Mouse (Mus musculus) gastrocnemius, postnatal 4 days (tissue): Measurements from ENCODE around the gene Fat3. TPM values are rescaled to one million over a fixed set of nuclear protein-coding genes. Genes with fewer than 3 reads are reported as not detected.

Experiments used
- DNase-seq, 2 experiments: peaks; one replicate each; pipeline ENCODE4 v3.0.0; 2021 to 2022; ENCODE audit warnings: low spot score in 2 of 2, mixed read lengths in 2 of 2
- total RNA-seq, 2 experiments: library from RNA; stranded (reverse); gene quantifications; 2 replicates each; pipeline ENCODE4 v1.2.3; 2021

The Fat3 gene
- total RNA-seq, 2 experiments from 2014 or later = 4.1 to 5.6 TPM

DNA sequence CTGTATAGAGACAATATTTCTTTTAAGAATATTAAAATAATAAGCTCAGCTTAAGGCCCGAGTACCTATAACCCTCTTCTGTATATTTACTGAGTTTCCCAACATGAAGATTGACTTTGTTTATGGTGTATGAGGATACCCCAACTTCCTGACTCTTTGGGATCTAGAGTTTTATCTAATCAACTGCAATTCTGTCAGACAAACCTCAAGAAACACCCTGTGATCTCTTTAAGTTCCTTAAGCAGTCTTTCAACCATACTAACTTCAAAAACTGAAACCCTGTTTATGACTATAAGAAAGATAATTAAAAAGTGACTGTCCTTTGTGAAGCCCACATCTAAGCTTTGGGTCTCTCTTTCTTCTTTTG lies 546.8 kb downstream of the Fat3 start:
- no peak for DNase-seq

DNA sequence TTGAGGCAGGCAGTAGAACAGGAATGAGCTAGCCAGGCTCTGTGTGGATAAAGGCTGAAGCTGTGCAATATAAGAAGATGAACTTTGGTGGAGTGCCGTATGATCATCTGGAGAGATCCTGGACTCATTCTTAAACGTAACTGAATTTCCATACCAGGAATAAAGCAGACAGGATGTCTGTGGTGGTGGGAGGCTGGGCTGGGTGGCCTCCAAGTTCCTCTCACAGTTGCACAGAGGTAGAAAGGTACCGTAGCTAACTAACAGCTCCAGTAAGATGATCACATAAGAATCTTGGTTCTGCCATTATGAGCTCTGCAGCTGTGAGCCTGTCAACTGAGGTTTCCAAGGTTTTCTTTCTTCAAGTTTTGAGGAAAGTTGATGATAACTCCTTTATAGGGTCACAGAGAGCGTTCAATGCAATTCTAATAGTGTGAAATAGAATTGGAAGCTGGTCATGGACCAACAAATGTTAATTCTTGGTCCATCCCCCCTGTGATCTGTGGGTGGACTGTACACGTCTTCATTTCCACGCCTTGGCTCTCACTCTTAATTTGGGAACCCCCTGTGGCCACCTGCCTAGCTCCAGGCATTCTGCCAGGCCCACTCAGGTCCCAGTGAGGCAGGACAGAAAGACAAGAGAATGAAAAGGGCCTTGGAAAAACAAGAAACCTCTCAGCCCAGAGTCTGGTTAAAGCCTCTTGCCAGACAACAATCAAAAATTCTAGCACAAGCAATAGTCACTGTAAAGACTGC lies 547.3 kb downstream of the Fat3 start:
- DNase-seq = no peak

DNA sequence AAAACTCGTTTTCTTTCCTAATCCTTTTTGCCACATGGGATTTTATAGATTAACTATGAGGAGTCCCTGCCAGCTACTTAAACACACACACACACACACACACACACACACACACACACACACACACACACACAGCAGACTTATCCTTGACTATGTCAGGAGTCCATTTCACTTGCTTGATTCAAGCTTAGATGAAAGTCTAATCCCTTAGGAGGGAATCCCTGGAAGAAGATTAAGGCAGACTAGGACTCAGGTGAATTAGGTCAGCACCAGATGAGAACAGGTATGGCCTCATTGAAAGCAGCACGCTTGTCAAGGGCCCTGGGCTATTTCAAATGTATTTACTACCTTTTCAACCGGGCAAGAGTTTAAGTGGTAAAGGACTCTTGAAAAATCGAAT lies 553.0 kb downstream of the Fat3 start:
- DNase-seq = no peak

DNA sequence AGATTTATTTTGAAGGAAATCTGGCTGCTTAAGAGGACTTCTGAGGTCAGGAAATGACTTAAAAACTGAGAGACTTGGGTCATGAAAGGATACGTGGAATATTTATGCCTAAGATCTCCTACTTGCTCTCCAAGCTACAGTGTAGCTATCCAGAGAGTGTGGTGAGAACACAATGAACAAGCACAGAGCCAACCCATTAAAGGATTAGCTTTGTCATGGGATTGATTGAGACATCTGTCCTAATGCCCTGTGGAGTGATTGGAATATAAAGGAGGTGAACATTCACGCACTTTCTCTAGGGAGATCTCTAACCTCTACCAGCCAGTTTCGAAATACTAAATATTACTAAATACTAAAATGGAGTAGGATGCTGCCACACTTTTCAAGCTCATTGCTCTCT lies 556.9 kb downstream of the Fat3 start:
- DNase-seq = no peak

DNA sequence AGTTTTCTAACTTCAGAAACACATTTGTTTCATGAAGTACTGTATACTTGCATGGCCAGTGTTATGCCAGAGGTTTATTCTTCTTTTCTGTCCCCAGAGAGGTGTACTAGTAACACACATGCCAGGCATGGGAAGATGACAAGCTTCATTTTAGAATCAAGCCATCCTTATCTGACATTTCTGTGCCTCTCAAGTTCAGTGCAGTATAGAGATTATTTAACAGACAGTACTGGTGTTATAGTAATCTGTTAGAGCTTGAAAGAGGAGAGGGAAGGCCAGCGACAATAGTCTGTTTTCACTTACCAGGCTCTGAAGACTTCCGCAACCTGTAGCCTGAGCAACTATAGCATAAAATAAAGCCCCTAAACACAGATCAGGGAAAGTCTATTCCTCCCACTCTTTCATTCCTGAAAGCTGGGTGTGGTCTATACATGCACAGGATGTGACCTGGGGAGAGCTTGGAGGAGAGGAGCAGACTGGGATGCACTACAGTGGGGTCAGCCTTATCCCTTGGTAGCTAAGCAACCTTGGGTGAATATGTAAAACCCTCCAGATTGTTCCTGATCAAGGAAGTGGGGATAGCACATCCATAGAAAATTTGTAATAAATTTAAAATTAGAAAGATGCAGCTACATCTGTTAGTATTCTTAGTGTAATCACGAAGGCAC lies 557.5 kb downstream of the Fat3 start:
- DNase-seq = no peak

DNA sequence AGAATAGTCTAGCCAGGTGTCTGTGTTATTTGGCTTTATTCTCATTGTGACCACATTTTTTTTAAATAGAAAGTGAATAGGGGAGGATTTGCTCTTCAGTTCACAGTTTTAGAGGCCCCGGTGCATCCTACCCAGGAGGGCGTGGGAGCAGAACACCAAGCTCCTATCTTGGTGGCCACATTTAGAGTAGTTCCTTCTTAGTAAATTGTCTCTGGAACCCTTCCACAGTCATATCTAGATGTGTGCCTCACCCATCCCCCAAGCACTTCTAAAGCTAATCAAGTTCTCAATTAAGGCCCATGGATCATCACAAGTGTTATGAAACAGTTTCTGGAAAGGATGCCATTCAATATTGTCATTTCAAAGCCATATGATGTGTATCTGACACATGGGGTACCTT lies 559.3 kb downstream of the Fat3 start:
- no peak for DNase-seq

DNA sequence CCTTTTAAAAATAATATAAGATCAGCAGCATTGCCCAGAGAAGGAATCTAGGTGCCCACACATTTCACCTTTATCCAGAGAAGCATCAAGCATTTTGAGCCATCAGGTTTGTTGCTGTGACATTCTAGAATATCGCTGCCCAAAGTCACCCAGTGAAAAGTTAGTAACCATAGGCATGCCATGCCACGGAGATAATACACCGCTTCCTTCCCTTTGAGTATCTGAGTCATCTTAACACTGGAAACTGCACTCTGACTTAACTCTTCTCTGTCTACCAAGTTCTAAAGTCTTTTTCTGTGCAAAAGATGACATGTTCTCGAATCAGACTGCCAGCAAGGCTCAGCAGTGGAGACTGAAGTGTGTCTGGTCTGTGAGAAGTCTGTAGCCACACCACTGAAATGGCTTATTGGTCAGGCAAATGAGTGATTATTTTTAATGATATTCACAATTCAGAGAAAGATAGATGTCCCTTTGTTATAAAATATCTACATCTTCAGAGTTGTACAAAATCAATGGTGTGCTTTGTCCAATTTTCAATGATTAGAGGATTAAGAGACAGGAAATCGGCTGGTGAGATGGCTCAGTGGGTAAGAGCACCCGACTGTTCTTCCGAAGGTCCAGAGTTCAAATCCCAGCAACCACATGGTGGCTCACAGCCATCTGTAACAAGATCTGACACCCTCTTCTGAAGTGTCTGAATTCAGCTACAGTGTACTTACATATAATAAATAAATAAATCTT lies 560.0 kb downstream of the Fat3 start:
- DNase-seq = no peak

DNA sequence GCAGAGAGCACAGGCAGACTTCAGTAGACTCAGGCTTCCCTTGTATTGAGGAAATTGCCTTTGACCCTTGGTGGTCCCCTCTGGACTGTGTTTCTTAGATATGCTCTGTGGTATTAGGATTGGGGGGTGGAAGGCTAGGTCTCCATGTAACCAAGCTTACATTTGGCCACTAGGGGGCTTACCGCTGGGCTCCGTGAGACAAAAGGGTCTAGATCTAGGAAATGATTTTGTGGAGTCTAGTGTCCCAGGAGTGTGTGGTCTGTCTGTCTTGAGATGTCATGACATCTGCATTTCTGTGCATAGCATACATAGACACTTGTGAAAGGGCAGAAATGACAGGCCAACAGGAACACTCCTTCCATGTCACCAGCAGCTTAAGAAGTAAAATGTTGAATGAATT lies 561.5 kb downstream of the Fat3 start:
- no peak for DNase-seq

DNA sequence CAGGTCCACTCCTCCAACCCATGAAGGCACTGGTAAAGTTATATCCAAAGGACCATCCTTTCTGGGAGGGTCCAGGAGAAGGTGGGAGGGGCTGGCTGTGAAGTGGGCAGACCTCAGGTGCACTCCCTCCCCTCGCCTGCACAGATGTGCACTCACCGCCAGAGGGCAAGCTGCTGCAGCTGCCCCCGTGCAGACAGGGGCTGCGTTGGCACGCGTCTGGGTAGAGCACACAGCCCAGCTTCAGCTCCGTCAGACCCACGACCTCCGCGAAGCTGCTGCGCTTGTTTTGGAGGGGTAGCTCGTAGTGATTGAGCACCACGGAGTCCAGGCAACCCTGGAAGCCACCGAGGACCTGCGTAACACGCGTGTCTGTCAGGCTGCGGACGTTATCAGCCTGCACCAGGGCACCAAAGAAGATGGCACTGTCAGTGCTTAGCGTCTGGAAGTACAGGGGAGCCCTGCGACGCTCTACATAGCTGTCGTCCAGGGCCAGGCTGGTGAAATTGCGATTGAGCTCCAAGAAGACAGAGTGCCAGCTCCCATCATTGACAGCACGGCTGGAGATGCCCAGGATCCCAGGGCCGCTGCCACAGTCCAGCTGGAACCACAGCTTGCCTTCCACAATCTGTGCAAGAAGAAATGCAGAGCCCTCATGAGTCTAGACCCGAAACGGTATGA lies 563.1 kb downstream of the Fat3 start:
- no peak for DNase-seq

DNA sequence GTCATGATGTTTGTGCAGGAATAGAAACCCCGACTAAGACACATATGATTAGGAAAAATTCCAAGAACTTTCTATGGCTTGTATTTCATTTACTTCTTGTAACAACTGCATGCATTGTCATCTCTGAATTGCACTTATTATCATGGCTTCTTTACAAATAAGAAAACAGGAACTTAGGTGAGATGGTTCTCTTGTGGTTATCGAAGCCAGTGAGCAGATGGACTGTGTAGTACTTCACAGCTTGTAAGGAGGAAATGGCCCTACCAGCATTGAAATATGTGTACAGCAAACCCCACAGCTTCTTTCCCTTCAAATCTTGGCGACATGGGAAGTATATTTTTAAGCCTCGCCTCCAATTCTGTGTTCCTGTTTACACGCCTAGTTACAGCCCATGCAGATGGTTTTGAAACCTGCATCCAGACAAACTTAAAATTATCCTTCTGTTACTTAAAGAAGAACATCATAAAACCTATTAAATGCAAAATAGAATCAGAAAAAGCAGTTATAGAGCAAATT lies 570.1 kb downstream of the Fat3 start:
- DNase-seq = no peak

DNA sequence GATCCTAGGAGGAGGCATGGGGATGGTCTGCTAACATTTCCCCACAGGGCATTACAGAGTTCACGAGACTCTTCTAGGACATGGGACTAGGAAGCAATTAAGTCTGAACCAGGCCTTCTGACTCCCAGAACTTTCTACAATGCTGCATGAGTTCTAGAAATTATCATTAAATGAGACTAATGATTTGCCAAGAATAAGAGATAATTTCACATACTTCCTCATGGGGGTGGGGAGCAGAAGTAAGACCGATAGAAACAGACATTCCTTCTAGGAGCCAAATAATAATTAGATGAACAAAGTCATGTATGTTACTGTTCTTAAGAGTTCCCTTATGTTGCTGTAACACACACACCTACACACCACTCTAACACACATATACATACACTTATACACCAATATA lies 572.8 kb downstream of the Fat3 start:
- DNase-seq = no peak

DNA sequence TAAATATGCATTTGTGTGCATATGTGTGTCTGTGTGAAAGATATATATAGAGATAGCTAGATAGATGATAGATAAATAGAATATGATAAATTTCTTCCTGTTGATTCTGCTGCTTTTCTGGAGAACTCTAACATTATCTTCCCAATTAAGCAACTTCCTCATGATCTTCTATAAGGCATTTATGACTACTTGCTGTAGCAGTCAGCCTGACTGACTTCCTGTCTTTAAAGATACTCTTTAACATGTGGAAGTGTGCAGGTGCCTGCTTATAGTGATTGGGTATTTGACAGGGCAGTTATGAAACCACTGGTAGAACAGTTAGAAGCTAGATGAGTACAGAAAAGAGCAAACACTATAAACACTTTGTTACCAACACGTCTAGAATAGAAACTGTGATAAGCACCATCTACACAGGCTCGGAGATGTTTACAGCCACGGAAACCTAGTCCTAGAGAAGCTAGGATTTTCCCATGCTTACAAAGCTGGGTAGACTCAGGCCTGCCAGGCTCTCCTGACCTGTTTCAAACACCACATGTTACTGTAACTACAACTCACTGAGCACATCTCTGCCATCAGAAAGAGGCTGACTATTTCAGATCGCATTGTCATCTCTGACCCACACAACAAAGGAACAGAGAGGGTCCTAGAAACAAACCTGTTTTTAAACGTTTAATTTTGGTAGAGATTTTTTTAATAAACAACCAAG lies 573.6 kb downstream of the Fat3 start:
- DNase-seq = no peak

DNA sequence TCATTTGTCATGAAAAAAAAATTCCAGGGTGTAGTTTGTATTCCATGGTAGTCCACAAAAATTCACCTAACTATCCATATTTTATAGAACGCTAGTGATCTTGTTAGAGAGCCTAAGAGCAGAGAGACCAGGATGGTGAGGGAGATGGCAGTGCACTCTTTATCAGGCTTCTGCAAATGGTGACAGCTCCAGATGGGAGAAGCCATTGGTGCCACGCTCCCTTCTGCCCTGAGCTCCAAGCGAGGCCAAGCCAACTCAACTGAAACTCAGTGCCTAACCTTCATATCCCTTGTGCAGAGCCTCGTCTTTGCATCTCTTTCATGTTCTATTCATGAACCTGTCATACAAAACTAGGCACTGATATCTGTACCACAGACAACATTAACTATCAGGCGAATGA lies 575.8 kb downstream of the Fat3 start:
- DNase-seq = no peak

DNA sequence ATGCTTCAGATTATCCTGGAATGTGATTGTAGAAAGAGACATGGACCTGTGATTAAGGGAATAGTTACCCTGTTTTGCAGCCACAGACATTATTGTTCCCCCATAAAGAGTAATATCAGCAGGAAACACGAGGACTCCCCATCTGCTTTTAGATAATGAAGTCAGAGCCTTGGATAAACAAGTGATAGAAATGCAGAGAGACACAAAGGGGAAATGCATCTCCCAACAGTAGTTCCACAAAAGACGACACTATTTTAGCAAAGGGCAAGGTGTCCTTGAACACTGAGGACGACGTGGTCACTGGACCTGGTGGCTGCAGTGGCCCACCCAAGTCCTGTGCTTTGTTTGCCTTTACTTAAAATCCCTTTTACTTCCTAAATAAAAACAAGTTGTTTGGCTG lies 580.8 kb downstream of the Fat3 start:
- no peak for DNase-seq

DNA sequence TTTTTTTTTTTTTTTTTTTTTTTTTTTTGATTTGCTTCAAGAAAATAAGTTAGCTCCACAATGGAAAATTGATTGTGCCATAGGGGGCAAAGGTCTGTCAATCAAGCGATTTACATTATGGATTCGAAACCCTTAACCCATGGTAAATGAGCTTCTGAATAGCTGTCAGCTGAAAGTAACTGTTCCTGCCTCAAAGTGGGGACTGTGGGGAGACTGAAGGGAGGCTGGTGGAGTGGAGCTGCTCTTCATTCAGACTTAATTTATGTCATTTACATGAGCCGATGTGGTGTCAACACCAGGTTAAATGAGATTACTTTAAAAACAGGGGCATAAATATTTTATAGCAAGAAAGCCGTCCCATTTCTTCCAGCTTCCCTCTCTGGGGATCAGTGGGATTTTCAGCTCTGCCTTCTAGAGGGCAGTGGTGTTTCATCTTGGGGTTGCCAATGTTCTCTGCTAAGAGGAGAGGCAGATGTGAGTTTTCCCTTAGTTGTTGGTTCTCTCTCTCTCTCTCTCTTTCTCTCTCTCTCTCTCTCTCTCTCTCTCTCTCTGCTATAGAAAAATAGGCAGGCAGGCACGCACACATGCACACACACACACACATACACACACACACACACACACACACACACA lies 581.6 kb downstream of the Fat3 start:
- no peak for DNase-seq

DNA sequence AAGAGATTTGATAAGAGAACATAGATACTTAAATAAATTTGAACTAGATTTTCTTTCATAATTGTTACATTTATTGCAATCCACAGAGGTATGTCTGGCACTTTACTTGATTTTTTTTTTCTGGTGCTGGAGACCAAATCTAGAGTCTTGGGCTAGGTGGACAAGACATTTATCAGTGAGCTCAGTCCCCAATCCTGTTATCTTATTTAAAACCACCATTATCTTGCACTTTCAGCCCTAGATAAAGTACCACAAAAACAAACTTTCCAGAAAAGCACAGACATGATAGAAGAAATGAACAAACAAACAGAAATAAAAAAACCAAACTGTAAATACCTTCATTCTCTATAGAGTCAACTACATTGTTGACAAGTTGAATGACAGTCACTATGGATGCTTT lies 584.5 kb downstream of the Fat3 start:
- DNase-seq = no peak

DNA sequence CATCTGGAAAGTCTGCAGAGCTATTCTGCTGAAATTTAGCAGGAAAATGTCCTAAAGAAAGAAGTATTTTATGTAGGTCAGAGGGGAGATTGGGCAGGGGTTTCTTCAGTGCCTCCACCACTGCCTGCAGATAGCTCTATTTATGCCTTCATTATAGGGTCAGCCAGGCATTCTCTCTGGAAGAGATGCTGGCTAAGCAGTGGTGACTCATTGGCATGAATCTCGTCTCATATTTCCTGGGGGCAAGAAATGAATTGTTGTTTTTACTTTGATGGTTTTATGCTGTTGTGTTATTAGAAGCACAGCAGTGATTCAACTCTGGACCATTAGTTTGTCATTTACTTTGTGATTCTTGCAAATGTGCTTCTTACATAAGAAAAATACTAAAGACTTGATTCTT lies 588.4 kb downstream of the Fat3 start:
- no peak for DNase-seq

DNA sequence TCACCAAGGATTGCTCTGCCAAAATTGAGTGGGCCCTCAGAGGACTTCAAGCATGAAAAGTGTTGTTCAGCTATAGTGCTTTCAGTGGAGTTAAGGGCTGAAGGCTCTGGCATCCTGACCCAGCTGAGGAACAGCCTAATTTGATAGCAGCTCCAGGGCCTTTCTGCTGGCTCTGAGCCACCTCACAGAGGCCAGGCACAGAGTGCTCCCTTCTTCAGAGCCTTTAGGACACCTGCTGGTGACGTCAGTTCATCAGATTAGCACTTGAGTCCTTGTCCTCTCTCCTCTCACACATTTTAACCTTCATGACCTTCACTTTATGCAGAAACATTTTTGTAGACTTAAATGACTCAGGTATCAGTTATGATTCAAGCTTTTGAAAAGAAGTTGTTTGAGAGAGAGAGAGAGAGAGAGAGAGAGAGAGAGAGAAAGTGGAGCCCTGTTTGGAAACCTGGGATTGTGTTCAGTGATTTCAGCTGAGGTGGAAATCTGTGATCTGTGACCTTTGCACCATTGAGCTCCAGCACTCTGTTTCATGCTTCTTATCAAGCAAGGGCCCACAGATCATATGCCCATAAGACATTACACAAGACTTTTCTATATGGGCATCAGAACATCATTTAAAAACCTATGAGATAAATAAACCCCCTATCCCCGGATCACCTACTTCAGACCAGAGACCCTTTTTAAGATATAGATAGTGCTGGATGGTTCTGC lies 591.5 kb downstream of the Fat3 start:
- DNase-seq = no peak

DNA sequence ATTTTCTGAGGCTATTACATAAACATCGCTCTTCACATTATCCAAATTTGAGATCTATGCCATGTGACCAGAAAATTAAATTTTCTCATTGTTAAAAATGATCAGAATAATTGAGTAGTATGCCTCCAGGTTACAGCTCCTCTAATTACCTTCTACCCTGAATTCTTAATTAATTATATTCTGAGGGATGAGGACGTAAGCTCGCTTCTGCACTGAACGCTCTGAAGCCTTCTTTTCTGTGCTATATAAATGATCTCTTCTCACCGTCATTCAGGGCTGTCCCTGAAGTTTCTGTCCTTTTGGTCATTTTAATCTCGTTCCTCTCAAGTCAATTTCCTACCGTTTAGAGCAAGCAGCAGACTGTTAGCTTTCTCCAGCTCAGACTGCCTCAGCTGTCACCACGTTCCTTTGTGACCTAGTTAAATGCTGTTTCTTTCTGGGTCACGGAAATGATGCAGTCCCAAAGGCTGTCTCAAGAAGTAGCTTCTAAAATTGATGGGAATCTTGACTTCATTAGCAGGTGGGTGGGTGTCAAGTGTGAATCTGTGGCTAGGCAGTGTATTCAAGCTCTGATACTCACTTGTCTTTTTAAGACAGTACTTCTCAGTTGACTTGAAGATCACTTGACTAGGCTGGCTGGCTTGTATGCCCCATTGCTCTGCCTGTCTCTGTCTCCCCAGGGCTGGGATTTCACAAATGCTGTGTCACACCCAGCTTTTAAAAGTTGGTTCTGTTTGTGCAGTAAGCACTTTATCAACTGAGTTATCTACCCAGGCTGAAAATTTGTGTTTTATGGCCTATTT lies 596.9 kb downstream of the Fat3 start:
- DNase-seq = no peak
